In the genomic region with DNA sequence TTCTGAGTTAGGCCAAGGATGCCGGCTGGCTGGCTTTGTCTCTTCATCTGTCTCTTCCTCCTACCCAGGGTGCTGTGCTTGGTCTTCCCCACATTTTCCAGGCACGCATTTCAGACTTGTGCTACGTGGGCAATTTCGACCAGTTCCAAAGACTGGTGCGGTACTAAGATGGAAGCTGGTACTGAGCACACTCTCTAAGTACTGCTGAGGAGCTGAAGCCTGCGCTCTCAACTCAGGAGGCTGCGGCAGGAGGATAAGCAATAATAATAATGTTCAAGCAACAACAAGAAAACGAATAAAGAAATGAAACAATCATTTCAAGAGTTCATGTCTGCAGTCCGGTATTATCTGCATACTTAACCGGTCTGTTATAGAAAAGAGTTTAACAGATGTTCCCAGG, we compare ENCODE assay signal across 16 mouse cellular contexts.
"Had no signal": no experiment of that assay in that cellular context is flagged by ENCODE, and none has a peak within 500 bp of the region (broad histone marks: within the 10 kb centered on the region; RNA-seq: fewer than 3 reads in every experiment).

No protein-coding gene starts in this region.

- H3K4me3 ChIP-seq: neural tube, embryonic 13.5 days; neural tube, embryonic 15.5 days; stomach, embryonic 15.5 days had no signal

- H3K36me3 ChIP-seq: neural tube, embryonic 13.5 days; neural tube, embryonic 15.5 days; stomach, embryonic 15.5 days had no signal

- H3K9ac ChIP-seq: neural tube, embryonic 13.5 days; neural tube, embryonic 15.5 days; stomach, embryonic 15.5 days had no signal

- H3K4me1 ChIP-seq: neural tube, embryonic 13.5 days; neural tube, embryonic 15.5 days; stomach, embryonic 15.5 days had no signal

- H3K27me3 ChIP-seq: neural tube, embryonic 13.5 days; neural tube, embryonic 15.5 days; stomach, embryonic 15.5 days had no signal

- H3K27ac ChIP-seq: neural tube, embryonic 13.5 days; neural tube, embryonic 15.5 days; stomach, embryonic 15.5 days; stomach, postnatal 0 days had no signal

- DNase-seq: retina, postnatal 1 day; right cerebral cortex, adult 18-20 months; right cerebral cortex, postnatal 14 days; right cerebral cortex, postnatal 25 days; right cerebral cortex, postnatal 4 days; spleen, adult 18-20 months; thymus, adult 18-20 months; thymus, adult 2 months; thymus, postnatal 14 days; thymus, postnatal 25 days; thymus, postnatal 36 days; thymus, postnatal 4 days had no signal

- H3K4me2 ChIP-seq: neural tube, embryonic 13.5 days; neural tube, embryonic 15.5 days; stomach, embryonic 15.5 days had no signal

- H3K9me3 ChIP-seq: neural tube, embryonic 13.5 days; neural tube, embryonic 15.5 days; stomach, embryonic 15.5 days had no signal
